Mouse (Mus musculus) limb, embryonic 15.5 days (tissue): ENCODE measurements around the gene A730015C16Rik. TPM values are rescaled to one million over a fixed set of nuclear protein-coding genes. Genes with fewer than 3 reads are reported as not detected.

ENCODE experiments used
- ATAC-seq: fragments of 200-750 bp; cut with Nextera tagmentation; 2 replicates; pipeline ENCODE4 v1.8.0; 2017; ENCODE audit warnings: low read depth, moderate TSS enrichment; ENCODE audit not compliant: insufficient number of reproducible peaks, low FRiP score, low TSS enrichment
- H3K27ac ChIP-seq: fragments of 300-500 bp; sonication (generic); 2 replicates; pipeline ENCODE4 v1.5.1; 2015; ENCODE audit warnings: moderate library complexity, mild to moderate bottlenecking, inconsistent platforms
- H3K27me3 ChIP-seq: fragments of 300-500 bp; sonication (generic); 2 replicates; pipeline ENCODE4 v1.6.1; 2015; ENCODE audit warnings: inconsistent platforms
- H3K36me3 ChIP-seq: fragments of 300-500 bp; sonication (generic); 2 replicates; pipeline ENCODE4 v1.6.1; 2015; ENCODE audit warnings: inconsistent platforms
- H3K4me1 ChIP-seq: fragments of 300-500 bp; sonication (generic); 2 replicates; pipeline ENCODE4 v1.6.1; 2015; ENCODE audit warnings: inconsistent platforms
- H3K4me2 ChIP-seq: fragments of 300-500 bp; sonication (generic); 2 replicates; pipeline ENCODE4 v1.6.1; 2015; ENCODE audit warnings: mild to moderate bottlenecking, inconsistent platforms
- H3K4me3 ChIP-seq: fragments of 300-500 bp; sonication (generic); 2 replicates; pipeline ENCODE4 v1.5.1; 2015; ENCODE audit warnings: mild to moderate bottlenecking, inconsistent platforms
- H3K9ac ChIP-seq: fragments of 300-500 bp; sonication (generic); 2 replicates; pipeline ENCODE4 v1.6.1; 2015; ENCODE audit warnings: inconsistent platforms
- H3K9me3 ChIP-seq: fragments of 300-500 bp; sonication (generic); 2 replicates; pipeline ENCODE4 v1.6.1; 2016; ENCODE audit warnings: inconsistent platforms
- WGBS: fragments of 180-500 bp; shearing (Covaris S2); methylation state at CpG from one replicate; pipeline ENCODE4 v1.1.7; 2015; 5-methylcytosine and 5-hydroxymethylcytosine counted together
- polyA plus RNA-seq: library from polyadenylated mRNA; unstranded; fragments of >200 nt; fragmentation: Nextera tagmentation; extraction: Ambion mirVana; gene quantifications from 2 replicates; pipeline ENCODE4 v1.2.1, GENCODE M21; 2015

Gene A730015C16Rik
- 0.74 and 1.2 TPM in 2 replicates for polyA plus RNA-seq

- 8% methylated on average over 20 of the region's 20 CpGs for WGBS
- Histone ChIP-seq H3K4me3 (peak within 1 kb of the TSS; percentile 89), H3K27me3 (no peaks in the 10 kb centered on the region), H3K9ac (peak within 1 kb of the TSS; percentile 76), H3K4me2 (peak within 1 kb of the TSS; percentile 84), H3K9me3 (no peaks in the 10 kb centered on the region), H3K27ac (peak within 1 kb of the TSS; percentile 90), H3K4me1 (peaks cover 11% of the 10 kb centered on the region), H3K36me3 (0 out of 2 replicates have a peak, but pooled peaks cover 6% of the 10 kb centered on the region)
- ATAC-seq: 0 out of 2 replicates have a peak, but pooled peaks have one; percentile 7
These were observed at the start of gene A730015C16Rik for GRCm38 (mm10) chr4:108848505-108848848. Gene A730015C16Rik (minus strand): TSS chr4:108848619.

GRCm38 (mm10) chr4:108890876-108891275, 42.5 kb upstream of the A730015C16Rik start:
- Histone ChIP-seq H3K9ac (no peak overlapping the region), H3K27ac (no peak overlapping the region), H3K4me1 (no peaks in the 10 kb centered on the region), H3K4me3 (no peak overlapping the region), H3K27me3 (no peaks in the 10 kb centered on the region), H3K9me3 (no peaks in the 10 kb centered on the region), H3K4me2 (no peak overlapping the region), H3K36me3 (no peaks in the 10 kb centered on the region)
- ATAC-seq: no peak
- WGBS: 87% methylated on average over 6 of the region's 6 CpGs

DNA sequence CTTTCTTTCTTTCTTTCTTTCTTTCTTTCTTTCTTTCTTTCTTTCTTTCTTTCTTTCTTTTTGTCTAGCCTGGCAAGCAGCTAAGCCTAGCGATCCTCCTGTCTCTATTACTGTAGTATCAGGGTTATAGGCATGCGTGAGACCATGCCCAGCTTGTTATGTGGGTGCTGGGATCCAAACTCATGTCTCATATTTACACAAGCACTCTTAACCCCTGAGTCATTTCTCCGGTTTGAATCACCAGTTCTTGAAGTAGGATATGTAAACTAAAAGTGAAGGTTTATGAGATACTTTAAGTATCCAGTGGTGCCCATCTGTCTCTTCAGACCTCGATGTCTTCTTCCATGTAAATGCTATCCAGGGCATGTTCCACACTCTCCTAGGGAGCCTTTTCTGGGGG, 39.0 kb upstream of the A730015C16Rik start:
- H3K4me2 ChIP-seq: no peak overlapping the region
- no peaks in the 10 kb centered on the region for H3K4me1 ChIP-seq
- no peaks in the 10 kb centered on the region for H3K36me3 ChIP-seq
- ATAC-seq: no peak
- WGBS: 86% methylated on average over 4 of the region's 4 CpGs
- no peaks in the 10 kb centered on the region for H3K27me3 ChIP-seq
- no peak overlapping the region for H3K4me3 ChIP-seq
- H3K9me3 ChIP-seq: no peaks in the 10 kb centered on the region
- no peak overlapping the region for H3K9ac ChIP-seq
- no peak overlapping the region for H3K27ac ChIP-seq

DNA sequence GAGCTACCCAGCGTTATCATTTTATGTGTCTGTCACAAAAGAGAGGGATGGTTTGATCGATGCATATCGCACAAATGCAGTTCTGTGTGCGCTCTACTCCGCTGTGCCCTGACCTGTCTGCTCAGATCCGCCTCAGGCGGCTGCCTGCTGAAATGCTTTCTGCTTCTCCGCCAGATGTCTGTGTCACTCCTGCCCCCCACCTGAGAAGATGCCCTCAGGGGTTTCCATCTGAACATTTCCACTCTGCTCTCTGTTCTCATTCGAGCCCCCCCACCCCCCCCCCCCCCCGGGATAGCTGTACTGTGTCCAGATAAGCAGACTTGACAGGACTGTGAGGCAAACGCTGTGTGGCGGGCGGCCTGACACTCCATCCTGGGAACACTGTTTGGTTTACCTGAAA, 35.4 kb upstream of the A730015C16Rik start:
- peaks cover 9% of the 10 kb centered on the region for H3K4me1 ChIP-seq
- no peak for ATAC-seq
- 0 out of 2 replicates have a peak, but pooled peaks cover 4% of the 10 kb centered on the region for H3K27me3 ChIP-seq
- H3K36me3 ChIP-seq: no peaks in the 10 kb centered on the region
- no peak overlapping the region for H3K4me2 ChIP-seq
- no peak overlapping the region for H3K27ac ChIP-seq
- no peaks in the 10 kb centered on the region for H3K9me3 ChIP-seq
- no peak overlapping the region for H3K4me3 ChIP-seq
- no peak overlapping the region for H3K9ac ChIP-seq
- 47% methylated on average over 13 of the region's 13 CpGs for WGBS

DNA sequence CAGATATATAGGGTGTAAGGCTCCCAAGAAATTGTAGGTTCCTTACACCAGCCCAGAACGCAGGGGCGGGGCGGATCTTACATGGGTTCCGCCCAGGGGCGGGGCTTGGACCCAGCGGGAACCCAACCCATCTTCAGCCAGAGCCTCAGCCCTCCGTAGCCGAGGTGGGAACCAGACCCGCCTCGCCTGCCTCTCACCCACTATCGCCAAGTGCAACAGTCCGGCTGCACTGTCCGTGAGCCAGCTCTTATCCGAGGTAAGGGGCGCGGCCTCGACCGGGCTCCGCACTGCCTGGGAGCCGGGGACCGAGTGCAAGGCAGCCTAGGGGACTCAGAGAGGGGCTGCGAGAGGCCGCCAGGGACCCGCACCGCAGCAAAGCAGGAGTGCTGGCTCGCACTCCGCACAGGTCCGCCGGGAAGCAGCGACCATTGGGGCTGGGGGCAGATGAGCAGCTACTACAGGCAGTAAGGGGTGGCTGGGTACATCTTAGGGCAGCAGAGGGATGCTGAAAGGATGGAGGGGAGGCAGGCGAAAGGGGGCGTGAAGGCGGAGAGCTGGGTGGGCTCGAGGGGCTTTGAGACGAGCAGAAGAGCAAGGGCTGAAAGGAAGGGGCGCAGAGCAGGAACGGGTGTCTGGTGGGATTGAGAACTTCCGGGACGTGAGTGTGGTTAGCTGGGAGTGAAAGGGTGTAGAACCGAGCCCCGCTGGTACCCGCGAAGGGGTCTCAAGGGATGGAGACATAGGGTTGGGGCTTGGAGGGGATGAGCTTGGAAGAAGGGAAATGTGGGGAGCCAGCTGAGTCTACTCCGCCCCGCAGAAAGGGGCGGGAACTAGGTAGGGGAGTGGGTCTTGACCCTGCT, 30.8 kb upstream of the A730015C16Rik start, which contains the start of gene Rab3b:
Gene Rab3b, plus strand, starts transcription at position 101 of the 860 bp plus-strand sequence.
- ATAC-seq: peak; percentile 71
- Histone ChIP-seq H3K4me2 (peak within 1 kb of the TSS; percentile 99), H3K4me3 (peak within 1 kb of the TSS; percentile 58), H3K4me1 (peaks cover 12% of the 10 kb centered on the region), H3K27me3 (0 out of 2 replicates have a peak, but pooled peaks cover 4% of the 10 kb centered on the region), H3K27ac (no peak within 1 kb of the TSS), H3K36me3 (no peaks in the 10 kb centered on the region), H3K9me3 (no peaks in the 10 kb centered on the region), H3K9ac (peak within 1 kb of the TSS; percentile 48; the same call in 1 of the 2 replicates)
- WGBS: under 1% methylated on average over 46 of the region's 46 CpGs

DNA sequence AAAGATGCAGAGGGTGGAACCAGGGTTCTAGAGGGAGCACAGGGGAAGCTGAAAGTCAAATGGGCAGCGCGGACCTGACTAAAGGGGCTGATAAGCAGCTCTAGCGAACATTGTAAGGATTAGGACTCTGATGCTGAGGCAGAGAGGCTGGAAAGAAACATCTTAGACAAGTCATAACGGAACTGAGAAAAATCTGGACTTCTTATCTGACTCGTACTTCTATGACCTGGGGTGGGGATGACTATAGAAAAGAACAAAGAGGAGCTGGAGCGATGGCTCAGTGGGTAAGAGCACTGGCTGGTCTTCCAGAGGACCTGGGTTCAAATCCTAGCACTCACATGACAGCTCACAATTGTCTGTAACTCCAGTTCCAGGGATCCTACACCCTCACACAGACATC, 29.5 kb upstream of the A730015C16Rik start:
- 71% methylated on average over 6 of the region's 6 CpGs for WGBS
- no peak overlapping the region for H3K27ac ChIP-seq
- no peak overlapping the region for H3K4me2 ChIP-seq
- H3K4me3 ChIP-seq: no peak overlapping the region
- no peak for ATAC-seq
- no peaks in the 10 kb centered on the region for H3K9me3 ChIP-seq
- 0 out of 2 replicates have a peak, but pooled peaks cover 4% of the 10 kb centered on the region for H3K27me3 ChIP-seq
- H3K9ac ChIP-seq: no peak overlapping the region
- H3K4me1 ChIP-seq: peaks cover 12% of the 10 kb centered on the region
- H3K36me3 ChIP-seq: no peaks in the 10 kb centered on the region

- Histone ChIP-seq H3K9me3 (no peaks in the 10 kb centered on the region), H3K4me2 (no peak overlapping the region), H3K4me1 (peaks cover 2% of the 10 kb centered on the region), H3K4me3 (no peak overlapping the region), H3K36me3 (no peaks in the 10 kb centered on the region), H3K27ac (no peak overlapping the region), H3K27me3 (no peaks in the 10 kb centered on the region), H3K9ac (no peak overlapping the region)
- 83% methylated on average over 5 of the region's 5 CpGs for WGBS
- ATAC-seq: no peak
These were observed 25.3 kb upstream of the A730015C16Rik start for GRCm38 (mm10) chr4:108873746-108874145.

DNA sequence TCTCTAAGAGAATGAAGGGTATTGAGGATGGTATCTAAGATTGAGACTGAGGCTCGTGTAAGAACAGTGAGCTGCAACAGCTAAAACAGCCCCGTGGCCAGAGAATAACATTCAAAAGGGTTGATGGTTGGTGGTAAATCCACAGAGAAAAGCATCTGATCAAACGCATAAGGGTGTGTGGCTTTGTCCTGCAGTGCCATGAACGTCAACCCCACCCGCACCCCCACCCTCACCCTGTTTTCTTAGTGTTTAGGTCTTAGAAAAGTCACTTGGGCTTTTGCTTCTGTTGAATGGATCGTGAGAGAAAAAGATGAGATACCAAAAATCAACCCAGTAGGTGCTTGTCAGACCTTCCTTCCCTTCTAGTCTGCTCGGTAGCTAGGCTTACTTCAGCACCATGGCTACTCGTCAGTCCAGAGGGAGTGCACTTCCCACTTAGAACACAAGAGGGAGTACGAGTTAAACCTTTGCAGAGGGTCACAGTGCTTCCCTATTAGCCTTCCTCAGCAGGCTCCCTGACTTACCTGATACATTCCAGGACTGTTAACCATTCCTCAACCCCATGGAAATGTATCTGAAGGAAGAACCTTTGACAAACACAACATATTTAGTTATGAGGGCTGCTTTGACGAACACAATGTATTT, 21.4 kb upstream of the A730015C16Rik start:
- Histone ChIP-seq H3K9ac (no peak overlapping the region), H3K4me3 (no peak overlapping the region), H3K4me2 (no peak overlapping the region), H3K36me3 (no peaks in the 10 kb centered on the region), H3K4me1 (no peaks in the 10 kb centered on the region), H3K27me3 (no peaks in the 10 kb centered on the region), H3K27ac (no peak overlapping the region), H3K9me3 (no peaks in the 10 kb centered on the region)
- 33% methylated on average over 10 of the region's 10 CpGs for WGBS
- ATAC-seq: no peak

DNA sequence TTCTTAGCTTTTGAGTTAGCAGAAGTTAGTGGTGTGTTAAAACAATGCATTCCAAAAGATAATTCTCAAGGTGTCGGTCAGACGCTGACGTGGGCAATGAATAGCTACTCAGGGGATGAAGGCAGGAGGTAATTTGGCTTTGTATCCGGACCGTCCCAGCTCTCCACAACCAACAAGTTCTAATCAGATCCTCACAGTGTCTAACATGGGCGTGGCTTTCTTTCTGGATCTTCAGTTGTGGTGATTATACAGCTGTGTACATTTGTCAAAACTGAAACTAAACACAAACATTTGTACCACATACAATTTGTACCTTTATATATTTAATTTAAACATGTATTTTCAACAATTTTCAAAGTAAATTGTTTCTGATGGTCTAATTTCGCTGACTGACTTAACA, 18.4 kb upstream of the A730015C16Rik start:
- Histone ChIP-seq H3K4me3 (no peak overlapping the region), H3K4me2 (no peak overlapping the region), H3K4me1 (no peaks in the 10 kb centered on the region), H3K27me3 (no peaks in the 10 kb centered on the region), H3K36me3 (peaks cover 22% of the 10 kb centered on the region), H3K9ac (no peak overlapping the region), H3K27ac (no peak overlapping the region), H3K9me3 (no peaks in the 10 kb centered on the region)
- ATAC-seq: no peak
- WGBS: 89% methylated on average over 7 of the region's 7 CpGs

GRCm38 (mm10) chr4:108847715-108848504, 509 bp downstream of the A730015C16Rik start, which contains the start of gene Kti12:
Gene Kti12 (plus strand): TSS chr4:108847785.
- Histone ChIP-seq H3K27ac (peak within 1 kb of the TSS; percentile 90), H3K9ac (peak within 1 kb of the TSS; percentile 76), H3K9me3 (no peaks in the 10 kb centered on the region), H3K4me3 (peak within 1 kb of the TSS; percentile 89), H3K4me1 (peaks cover 11% of the 10 kb centered on the region), H3K4me2 (peak within 1 kb of the TSS; percentile 84), H3K27me3 (no peaks in the 10 kb centered on the region), H3K36me3 (0 out of 2 replicates have a peak, but pooled peaks cover 4% of the 10 kb centered on the region)
- ATAC-seq: peak; percentile 81; the same call in 1 of the 2 replicates
- WGBS: under 1% methylated on average over 77 of the region's 77 CpGs

DNA sequence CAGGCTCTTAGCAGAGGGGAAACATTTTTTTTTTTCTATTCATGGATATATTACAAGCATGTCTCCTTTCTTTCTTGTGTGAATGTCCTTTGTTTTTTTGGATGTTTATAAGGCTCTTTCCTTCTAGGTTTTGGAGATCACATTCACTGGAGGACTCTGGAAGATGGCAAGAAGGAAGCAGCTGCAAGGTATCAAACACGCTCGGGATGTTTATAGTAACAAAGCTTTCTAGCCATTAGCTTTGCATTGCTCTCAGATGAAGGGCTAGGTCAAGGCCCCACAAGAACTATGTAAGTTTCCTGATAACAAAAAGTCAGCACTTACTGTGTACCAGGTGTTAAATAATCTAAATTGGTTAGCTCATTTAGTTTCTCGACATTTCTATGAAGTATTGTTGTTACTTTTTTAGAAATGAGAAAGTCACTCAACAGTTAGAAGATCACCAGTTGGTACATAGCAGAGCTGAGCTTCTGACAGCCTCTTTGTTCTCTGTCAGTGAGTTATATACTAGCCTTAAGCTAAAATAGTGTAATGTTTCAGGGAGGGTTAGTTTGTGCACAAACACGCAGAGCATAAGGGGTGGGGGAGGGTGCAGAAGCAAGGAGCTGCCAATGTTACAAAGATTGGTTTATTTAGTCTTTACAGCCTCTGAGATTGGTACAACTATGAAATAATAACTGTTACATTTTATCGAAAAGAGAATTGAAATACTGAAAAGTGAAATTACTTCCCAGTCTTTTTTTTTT, 2.4 kb downstream of the A730015C16Rik start:
- Histone ChIP-seq H3K36me3 (0 out of 2 replicates have a peak, but pooled peaks cover 4% of the 10 kb centered on the region), H3K27me3 (no peaks in the 10 kb centered on the region), H3K4me3 (no peak overlapping the region), H3K4me2 (no peak overlapping the region), H3K27ac (no peak overlapping the region), H3K9me3 (no peaks in the 10 kb centered on the region), H3K4me1 (peaks cover 11% of the 10 kb centered on the region), H3K9ac (no peak overlapping the region)
- 77% methylated on average over 5 of the region's 5 CpGs for WGBS
- ATAC-seq: no peak
